Mouse (Mus musculus) lung, postnatal 0 days (tissue): ENCODE results near the gene Trub2.

ENCODE experiments used
- CTCF ChIP-seq: IDR thresholded peaks from 2 replicates; pipeline ENCODE4 v1.5.1; 2016; ENCODE audit warnings: antibody characterized with exemption, mild to moderate bottlenecking
- EP300 ChIP-seq: IDR thresholded peaks from 2 replicates; pipeline ENCODE4 v1.6.1; 2016; ENCODE audit warnings: antibody characterized with exemption, mild to moderate bottlenecking, control low read depth

- TF ChIP-seq CTCF (no peak), EP300 (no peak)
Measured at GRCm38 (mm10) chr2:29815678-29816371, 27.5 kb upstream of the Trub2 start.
